Mouse (Mus musculus) kidney, adult 18-20 months (tissue): ENCODE measurements at regions not wholly inside any gene's neighbourhood (a gene's known extent, or its start where the extent isn't known, plus 50 kb on each side); places are given as distances from the start of the nearest gene placed in this dataset.

Source experiments
- DNase-seq: peaks from one replicate; pipeline ENCODE4 v3.0.0; 2021

- no peak for DNase-seq
Measured at GRCm38 (mm10) chr16:24341736-24342135, 51.6 kb upstream of the Lpp start.

GRCm38 (mm10) chr16:24340646-24341045, 52.7 kb upstream of the Lpp start:
- DNase-seq: no peak

DNA sequence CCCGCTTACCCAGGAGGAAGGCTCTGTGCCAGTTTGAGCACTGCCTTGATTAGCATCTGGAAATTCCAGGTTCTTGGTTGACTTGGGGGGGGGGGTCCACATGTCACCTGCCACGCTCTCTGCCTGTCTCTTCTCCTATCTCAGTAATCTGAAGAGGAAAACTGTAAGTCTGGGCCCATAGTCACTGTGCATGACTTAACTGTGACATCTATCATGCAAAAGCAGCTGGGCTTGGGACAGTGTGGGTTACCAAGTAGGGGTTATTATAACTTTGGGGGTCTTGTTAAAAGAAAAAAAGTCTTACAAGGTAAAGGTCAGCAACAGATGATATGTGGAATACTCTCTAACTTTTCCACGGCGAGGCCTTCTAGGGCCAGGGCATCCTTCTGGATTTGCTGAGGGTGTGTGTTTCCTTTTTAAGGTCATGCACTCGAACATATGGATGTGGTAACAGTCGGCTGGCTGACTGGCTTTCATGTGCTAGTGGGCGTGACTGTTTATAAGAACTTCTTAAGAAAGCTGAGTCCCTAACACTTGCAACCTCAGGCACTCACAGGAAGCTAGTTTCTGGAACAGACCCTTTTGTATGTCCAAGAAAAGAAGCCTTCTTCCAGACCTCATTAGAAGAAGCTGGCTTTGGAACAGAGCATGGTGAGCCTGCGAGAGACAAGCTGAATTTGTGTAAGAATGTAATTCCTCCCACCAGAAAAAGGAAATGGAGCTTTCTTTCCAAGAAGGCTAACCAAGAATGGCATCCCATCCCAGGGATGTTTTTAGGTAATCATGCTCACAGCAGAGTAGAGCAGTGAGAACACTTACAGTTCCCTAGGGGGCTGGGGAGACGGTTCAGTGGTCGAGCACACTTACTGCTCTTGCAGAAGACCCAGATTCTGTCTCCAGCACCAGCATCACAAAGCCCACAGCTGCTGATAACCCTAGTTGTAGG, 53.7 kb upstream of the Lpp start:
- DNase-seq: no peak

- no peak for DNase-seq
Measured at GRCm38 (mm10) chr16:24338404-24338803, 54.9 kb upstream of the Lpp start.

- no peak for DNase-seq
Measured at GRCm38 (mm10) chr16:24334389-24334788, 58.9 kb upstream of the Lpp start.

DNA sequence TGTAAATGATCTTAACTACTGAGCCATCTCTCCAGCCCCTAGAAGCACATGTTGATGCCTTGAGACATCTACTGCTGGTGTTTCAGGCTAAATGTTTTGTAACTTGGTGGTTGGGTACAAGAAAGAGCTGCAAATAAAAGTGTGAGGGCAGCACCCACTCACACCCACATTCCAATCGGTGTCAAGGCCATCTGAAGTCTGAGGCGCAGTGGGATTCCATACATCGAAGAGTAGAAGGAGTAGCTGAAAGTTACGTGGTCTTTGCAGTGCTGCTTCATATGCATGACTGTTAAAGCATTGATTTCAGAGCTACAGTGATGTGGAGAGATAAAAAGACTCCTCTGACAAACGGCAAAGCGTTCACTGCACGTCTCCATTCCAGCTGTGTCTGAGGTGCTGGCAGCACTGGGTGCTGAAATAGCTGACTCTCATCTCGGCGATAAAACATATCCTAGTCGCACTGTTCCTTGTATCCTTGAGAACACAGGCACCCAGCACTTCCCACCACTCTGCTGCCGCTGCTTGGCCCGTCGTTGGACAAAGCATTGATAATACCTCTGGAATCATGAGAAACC, 61.8 kb upstream of the Lpp start:
- no peak for DNase-seq

DNA sequence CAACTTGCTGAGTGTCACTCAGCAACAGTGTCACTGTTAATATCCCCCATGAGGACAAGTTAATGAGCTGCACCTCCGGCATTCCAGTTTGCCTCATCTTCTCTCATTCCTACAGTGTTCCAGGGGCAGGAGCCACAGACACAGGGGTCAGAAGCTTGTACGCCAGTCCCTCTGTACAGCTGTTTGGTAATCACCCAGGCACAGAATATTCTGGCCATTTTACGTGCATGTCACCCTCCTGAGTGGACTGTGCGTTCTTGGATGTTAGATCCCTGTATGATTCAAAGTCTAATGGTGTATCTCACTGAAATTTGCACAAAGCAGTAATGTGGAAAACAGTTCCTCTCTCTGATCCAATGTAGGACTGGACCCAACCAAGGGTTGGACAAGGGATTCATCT, 66.7 kb upstream of the Lpp start:
- DNase-seq: no peak

GRCm38 (mm10) chr16:24326046-24326445, 67.3 kb upstream of the Lpp start:
- DNase-seq: no peak

DNA sequence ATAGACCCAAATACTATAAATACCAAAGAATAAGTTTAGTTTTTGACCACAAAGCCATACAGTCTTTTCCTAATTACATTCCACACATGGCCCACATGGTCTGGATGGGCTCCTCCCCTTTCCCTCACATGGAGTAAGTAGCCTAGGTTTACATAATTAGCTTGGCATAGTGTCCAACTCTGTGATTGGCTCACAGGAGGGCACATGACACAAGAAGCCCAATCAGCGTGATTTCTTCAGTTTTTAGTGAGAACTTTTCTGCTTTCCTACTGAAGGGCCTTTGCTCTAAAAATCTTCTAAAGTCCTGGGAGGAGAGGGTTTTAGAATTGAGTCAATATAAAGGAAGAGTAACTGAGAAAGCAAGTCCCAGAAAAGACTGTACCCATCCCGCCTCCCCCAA, 68.4 kb upstream of the Lpp start:
- DNase-seq: no peak

- no peak for DNase-seq
Measured at GRCm38 (mm10) chr16:24318723-24319437, 74.4 kb upstream of the Lpp start.

GRCm38 (mm10) chr16:24313544-24314326, 79.6 kb upstream of the Lpp start:
- DNase-seq: no peak

- DNase-seq: no peak
Measured at GRCm38 (mm10) chr16:24305391-24305790, 87.9 kb upstream of the Lpp start.

- no peak for DNase-seq
Measured at GRCm38 (mm10) chr16:24296790-24297189, 96.5 kb upstream of the Lpp start.

DNA sequence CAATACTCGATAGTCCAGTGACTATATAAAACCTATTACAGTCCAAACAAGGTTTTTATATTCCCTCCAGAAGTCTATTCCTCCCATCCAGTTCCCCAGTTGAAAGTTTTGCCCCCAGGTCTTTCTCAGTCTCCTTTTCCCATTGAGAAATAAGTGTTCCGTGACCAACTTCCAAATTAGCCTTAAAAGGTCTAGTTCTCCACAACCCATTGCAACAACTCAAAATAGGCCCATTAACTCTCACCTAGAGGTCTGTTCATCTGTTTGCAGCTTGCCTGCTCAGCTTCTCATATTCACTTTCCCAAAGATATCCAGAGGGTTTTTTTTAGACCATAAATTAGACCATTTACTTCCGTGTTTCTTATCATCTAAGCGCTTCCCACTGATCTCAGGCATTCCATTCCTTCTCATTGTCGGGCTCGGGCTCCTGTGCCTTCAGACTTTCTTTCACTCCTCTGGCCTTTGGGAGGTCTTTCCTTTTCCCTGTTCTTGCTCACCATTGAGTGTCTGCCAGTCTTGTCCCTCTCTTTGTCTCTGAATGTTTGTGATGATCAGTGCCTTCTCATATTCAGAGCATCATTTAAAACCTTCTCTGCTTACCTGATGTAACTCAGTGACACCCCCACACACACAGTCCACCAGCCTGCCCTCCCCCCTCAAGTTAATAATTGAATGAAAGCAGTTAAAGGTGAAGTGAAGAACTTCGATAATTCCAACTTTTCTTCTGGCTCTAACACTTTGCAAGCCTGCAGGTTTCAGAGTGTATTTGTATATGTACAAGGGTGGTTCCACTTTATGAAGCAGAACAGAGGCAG, 97.5 kb upstream of the Lpp start:
- peak; percentile 11 for DNase-seq

DNA sequence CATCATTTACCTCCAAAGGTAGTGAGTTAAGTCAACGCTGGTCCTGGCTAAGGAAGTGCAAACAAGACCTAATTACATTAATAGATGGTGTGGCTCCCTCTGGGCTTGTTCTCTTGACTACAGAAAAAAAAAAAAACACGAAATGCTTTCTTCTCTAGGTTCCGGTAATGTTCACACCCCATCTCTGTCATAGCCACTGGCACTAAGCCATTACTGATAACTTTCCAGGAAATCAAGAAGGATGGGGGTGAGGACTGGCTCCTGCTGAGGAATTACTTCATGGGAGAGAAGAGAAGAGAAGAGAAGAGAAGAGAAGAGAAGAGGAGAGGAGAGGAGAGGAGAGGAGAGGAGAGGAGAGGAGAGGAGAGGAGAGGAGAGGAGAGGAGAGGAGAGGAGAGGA, 109.1 kb upstream of the Lpp start:
- no peak for DNase-seq

- DNase-seq: peak; percentile 64
Measured at GRCm38 (mm10) chr16:24282194-24282683, 111.1 kb upstream of the Lpp start.

DNA sequence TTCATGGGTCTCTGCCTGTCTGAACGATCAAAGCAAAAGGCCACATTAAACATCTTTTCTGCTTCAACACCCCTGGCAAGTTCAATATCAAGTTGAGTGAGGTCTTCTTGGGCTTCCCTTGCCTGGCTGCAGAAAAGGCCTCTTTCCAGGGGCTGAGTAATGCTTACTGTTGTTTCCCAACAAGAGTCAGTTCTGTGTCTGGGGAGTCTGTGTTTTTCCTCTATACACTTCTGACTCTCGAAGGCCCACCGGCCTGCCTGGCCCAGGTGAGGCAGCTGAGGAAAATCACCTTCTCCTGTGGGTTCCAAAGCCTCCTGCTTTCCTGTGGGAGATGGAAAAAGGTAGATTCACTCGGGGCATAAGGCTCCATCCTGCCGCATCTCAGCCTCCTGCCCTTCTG, 111.7 kb upstream of the Lpp start:
- DNase-seq: no peak

- DNase-seq: no peak
Measured at GRCm38 (mm10) chr16:24277857-24278256, 115.5 kb upstream of the Lpp start.

- no peak for DNase-seq
Measured at GRCm38 (mm10) chr16:24262701-24263100, 130.6 kb upstream of the Lpp start.

DNA sequence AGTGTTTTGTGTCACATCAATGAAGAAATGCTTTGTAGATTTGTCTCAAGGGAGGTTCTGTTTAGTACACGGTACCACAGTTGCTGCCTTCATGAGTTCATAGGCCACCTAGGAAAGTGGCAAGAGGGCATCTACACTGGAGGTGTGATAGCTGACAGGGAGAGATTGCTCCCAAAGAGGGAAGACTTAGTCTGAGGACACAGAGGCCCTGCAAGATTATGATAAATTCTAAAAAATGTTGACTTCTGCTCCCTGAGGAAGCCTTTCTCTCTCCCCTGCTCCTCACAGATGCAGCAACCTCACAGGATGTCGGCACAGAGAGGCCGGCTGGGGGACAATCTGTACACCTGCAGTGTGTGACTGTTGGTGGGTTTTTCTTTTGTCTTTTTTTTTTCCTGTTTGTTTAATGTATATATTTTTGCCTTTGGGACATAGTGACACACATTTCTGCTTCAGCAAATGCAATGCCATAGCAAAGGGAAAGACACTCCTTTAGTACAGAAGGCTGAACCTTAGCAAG, 133.5 kb upstream of the Lpp start:
- no peak for DNase-seq

- no peak for DNase-seq
Measured at GRCm38 (mm10) chr16:24258991-24259390, 134.3 kb upstream of the Lpp start.

- peak; percentile 54 for DNase-seq
Measured at GRCm38 (mm10) chr16:24255037-24255436, 138.3 kb upstream of the Lpp start.
